Mouse (Mus musculus) regulatory T cell (primary cell): ENCODE results near the gene Zfp523.
"Not testable (repeated sequence)": the region's sequence is repeated elsewhere in the genome, so short reads cannot be mapped to it uniquely, and the experiment has no call there.

Source experiments
- in situ Hi-C: fragments of 300-600 bp; cut with MboI, MseI; formaldehyde crosslinking; loops from one replicate; pipeline ENCODE4 v1.15.1; 2025; ENCODE audit warnings: high pct_unique_total_duplicates

Zfp523 gene

DNA sequence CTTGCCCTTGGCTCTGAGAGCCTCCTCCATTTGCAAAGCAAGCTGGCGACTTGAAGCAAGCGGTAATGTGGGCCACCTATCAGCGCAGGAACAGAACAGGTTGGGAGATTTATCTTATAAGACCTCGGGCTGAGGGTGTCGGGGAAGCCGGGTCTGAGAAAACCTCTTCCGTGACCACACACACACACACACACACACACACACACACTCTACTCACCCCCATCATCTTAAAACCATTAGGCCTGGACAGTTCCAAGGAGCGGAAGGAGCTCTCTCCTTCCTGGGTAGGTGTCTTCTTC lies 31.3 kb downstream of the Zfp523 start:
- in situ Hi-C loops, result no loop called here

DNA sequence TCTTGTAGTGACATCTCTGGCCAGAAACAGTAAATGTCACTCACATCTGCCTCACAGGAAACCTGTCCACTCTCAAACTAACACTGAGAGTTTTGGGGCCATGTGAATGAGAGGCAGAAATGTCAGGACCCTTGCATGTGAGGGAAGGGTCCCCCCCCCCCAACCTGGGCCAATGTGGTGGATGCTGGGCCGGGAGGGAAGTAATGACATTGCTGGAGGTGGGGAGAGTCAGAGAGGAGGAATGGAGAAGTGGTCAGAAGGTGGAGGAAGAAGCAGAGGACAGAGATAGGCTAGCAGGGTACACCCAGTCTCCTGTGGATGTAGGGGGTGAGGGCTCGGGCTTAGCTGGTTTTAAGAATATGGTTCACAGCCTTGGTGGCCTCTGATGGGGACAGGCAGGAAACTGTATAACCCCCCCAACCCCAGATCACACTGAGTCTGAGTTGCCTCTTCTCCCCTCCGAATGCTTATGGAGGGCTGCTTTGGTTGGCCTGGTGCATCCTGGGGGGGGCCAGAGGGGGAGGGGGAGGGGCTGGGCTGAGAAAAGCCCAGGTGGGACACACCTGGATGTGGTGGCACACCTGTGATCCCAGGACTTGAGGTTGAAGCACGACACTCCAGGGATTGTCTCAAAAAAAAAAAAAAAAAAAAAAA lies 32.7 kb downstream of the Zfp523 start:
- in situ Hi-C loops, result loop anchor here (10.0 kb wide), 1 partner anchor 315 kb away; no protein-coding TSS in a partner anchor

DNA sequence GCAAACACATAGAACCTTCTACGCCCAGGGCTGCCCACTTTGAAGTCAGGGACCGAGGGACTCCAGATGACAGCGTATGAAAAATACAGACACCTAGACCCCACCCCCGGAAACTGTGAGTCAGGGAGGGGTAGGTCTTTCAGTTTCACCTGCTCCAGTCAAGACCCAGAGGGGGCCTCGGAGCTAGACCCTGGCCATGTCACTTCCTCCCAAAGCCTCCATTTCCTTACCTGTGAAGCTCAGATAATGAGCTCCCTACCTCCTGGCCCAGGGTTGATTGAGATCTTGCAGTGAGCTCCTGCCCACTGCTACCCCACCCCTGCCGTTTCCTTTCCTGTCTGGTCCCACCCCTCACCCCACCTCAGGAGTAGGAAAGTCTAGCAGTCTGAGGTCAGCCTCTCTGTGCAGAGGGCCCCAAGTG lies 35.0 kb downstream of the Zfp523 start:
- in situ Hi-C loops, result loop anchor here (10.0 kb wide), 1 partner anchor 313 kb away; no protein-coding TSS in a partner anchor

DNA sequence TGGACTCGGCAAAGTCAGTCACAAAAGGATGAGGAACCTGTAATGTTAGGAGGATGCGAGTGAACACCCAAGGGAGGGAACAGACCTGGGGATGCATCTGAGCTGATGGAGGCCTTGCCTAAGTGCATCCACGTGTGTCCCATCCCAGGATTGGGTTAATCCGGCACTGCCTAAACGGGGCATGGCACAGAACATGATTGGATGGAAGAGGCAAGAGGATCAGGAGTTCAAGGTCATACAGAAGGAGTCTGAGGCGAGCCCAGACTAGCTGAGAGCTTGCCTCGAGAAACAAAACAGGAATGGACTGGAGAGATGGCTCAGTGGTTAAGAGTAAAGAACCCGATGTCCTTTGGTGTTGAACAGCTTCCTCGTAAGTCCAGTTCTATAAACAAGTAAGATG lies 35.5 kb downstream of the Zfp523 start:
- in situ Hi-C loops, result loop anchor here (10.0 kb wide), 1 partner anchor 312 kb away; no protein-coding TSS in a partner anchor

DNA sequence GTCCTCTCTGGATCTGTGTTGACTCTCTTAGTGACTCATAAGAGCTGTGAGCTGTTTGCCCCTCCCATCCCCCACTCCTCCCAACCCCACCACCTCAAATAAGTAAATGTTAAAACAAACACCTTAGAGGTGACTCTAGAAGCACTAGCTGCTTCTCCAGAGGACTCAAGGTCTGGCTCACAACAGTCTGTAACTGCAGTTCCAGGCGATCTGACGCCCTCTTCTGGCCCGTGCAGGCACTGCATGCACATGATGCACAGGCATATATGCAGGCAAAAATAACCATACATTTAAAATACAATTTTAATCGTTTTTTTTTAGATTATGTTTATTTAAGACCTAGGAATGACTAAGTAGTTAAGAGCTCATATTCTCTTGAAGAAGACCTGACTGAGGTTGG lies 36.3 kb downstream of the Zfp523 start:
- in situ Hi-C loops, result loop anchor here (10.0 kb wide), 1 partner anchor 312 kb away; no protein-coding TSS in a partner anchor

DNA sequence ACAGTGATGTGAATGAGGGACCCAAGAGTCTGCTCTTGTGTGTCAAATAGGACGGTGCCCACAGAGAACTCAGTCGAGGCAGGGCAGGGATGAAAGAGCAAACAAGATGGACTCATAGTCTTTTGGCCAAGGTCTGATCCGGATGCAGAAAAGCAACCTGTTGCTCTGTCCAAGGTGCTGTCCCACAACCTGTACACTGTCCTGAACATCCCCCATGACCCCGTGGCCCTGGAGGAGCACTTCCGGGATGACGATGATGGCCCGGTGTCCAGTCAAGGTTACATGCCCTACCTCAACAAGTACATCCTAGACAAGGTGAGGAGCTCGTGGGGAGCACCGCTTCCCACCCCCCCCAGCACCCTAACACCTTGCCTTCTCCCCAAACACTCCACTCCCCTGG lies 39.9 kb downstream of the Zfp523 start:
- in situ Hi-C loops, result loop anchor here (10.0 kb wide), 1 partner anchor 308 kb away; no protein-coding TSS in a partner anchor

DNA sequence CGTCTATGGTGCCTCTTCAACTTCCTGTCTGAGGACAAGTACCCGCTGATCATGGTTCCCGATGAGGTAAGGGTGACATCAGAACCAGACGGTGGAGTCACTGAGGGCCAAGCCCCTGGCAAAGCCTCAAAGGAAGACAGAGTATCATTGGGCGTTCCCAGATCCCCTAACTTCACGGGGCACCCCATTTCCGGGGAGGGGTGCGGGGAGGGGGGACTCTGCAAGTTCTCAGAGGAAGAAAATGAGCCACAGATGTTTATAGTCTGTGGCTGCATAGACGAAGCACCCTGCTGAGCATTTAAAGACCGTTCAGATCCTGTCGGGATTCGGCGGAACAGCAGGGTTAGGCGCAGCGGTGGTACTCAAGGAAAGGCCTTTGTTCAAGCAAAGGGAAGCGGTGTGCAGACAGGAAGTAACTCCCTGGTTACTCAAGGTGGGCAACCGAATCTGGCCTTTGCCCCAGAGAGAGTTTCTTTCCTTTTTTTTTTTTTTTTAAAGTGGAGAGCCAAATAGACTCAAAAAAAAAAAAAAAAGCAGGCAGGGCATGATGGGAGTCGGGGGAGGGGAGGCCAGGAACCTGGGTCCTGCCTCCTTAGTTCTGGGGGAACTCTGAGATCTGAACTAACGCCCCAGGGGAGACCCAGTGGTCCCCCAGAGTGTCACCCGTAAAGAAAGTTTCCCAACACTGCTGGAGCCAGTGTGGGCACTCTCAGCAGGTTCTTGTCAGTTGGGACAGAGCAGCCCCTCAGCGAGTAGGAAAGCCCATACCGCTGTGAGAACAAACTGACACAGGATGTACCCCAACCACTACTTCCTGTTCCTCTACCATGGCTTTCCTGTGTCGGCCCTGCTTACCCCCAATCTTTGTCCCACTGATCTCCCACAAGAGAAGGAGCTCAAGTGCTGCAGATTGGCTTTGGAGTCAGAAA lies 41.1 kb downstream of the Zfp523 start:
- in situ Hi-C loops, result loop anchor here (10.0 kb wide), 1 partner anchor 307 kb away; no protein-coding TSS in a partner anchor

DNA sequence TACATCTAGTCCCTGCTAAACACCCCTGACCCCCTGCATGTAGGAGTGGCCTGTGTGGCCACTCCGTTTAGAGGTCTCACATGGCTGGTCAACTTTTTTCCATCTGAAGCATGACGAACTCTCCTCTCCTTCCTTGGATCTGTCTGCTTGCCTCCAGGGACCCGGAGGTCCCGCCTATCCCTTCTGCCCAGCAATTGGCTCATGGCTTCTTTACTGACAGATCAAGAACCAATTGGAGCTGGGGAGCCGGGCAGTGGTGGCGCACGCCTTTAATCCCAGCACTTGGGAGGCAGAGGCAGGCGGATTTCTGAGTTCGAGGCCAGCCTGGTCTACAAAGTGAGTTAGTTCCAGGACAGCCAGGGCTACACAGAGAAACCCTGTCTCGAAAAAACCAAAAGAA lies 45.5 kb downstream of the Zfp523 start:
- in situ Hi-C loops, result not testable (repeated sequence)

DNA sequence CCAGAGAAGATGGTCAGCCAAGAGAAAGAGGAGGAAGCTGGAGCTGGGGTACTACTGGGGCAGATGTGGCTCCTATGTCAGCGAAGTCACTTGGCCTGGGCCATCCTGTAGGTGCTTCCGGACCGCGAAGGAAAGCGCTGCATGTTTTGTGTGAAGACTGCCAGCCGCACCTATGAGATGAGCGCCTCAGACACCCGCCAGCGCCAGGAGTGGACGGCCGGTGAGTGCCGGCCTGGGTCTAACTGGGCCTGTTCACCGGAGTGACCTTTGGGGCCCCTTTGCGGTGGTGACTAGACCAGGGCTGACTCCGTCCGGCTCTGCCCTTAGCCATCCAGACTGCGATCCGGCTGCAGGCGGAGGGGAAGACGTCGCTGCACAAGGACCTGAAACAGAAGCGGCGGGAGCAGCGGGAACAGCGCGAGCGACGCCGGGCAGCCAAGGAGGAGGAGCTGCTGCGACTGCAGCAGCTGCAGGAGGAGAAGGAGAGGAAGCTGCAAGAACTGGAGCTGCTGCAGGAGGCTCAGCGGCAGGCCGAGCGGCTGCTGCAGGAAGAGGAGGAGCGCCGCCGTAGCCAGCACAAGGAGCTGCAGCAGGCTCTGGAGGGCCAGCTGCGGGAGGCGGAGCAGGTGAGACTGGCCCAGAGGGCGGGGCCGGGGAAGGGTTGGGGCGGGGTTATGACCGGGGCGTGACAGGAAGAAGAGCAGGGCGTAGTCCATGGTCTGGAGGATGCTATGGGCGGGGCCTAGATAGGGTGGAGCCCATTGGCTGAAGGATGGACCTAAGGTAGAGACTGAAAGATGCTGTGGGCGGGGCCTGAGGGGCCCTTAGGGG lies 46.8 kb downstream of the Zfp523 start:
- in situ Hi-C loops, result no loop called here

DNA sequence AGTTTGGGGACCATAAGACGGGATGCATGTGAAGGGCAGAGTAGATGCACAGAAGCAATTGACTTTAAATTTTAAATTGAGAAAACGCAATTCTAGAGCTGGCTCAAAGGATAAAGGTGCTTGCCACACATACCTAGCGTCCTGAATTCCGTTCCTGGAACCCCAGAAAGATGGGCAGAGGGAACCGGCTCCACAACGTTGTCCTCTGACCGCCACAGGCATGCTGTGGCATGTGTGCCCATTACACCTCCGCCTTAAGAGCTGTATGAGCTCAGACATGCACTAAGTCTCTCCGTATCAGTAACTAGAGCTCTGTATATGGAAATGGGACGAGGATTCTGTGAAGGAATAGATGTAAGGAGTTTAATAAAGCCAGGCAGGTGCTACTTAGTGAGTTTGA lies 47.7 kb downstream of the Zfp523 start:
- in situ Hi-C loops, result loop anchor here (5.0 kb wide), 1 partner anchor 83 kb away; no protein-coding TSS in a partner anchor

DNA sequence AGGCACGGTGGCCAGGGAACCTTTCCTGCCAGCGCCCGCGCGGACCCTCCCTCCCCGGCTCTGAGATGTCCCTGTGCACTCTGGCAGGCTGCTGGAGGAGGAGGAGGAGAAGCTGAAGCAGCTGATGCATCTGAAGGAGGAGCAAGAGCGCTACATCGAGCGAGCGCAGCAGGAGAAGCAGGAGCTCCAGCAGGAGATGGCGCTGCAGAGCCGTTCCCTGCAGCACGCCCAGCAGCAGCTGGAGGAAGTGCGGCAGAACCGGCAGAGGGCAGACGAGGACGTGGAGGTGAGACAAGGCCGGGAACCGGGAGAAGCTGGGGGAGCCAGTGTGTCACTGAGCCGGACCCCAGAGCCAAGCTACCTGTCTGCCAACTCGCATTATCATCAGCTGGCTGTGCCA lies 49.1 kb downstream of the Zfp523 start:
- in situ Hi-C loops, result loop anchor here (5.0 kb wide), 1 partner anchor 81 kb away; no protein-coding TSS in a partner anchor

DNA sequence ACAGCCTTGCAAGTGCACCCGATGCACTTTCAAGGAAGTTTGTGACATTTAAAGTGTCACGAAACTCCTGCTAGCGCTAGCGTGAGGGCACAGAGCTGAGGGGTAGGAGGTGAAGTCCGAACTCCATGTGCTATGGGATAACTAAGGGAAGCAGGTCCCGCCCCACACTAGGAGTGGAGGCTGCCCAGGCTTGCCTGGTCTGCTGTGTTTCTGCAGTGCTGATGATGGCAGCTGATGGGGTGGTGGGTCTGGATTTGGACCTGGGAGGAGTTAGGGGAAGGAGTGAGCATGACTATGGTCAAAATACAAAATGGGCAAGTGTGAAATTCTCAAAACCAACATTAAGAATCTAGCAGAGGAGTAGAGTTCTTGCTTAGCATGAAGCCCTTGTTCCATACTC lies 53.6 kb downstream of the Zfp523 start:
- in situ Hi-C loops, result no loop called here

DNA sequence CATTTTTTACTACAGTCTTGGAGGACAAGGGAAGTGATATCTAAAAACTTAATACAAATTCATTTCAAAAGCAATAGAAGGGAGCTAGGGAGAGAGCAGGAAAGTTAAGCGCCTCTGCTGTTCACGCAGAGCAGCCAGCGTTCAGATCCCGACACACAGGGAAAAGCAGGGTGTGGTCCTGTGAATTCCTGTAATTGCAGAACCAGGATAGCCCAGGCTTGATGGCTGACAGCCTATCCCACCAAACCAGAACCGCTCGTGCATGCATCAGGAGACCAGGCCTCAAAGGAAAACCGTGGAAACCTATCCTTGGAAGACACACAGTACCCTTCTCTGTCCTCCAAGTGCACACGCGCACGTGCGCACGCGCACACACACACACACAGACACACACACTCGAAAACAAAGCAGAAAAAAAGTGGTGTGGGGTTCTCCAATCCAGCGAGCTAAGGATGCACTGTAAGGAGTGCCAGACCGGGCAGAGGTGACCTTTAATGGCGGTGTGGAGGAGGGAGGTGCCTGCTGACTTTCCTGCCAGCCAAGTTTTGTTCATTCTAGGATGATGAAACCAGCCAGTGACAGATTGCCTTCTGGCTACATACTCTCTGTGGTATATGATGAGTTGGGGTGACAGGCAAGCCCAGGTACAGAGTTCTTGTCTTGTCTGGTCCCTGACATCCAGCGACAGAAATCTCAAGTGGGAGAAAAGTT lies 54.3 kb downstream of the Zfp523 start:
- in situ Hi-C loops, result no loop called here

DNA sequence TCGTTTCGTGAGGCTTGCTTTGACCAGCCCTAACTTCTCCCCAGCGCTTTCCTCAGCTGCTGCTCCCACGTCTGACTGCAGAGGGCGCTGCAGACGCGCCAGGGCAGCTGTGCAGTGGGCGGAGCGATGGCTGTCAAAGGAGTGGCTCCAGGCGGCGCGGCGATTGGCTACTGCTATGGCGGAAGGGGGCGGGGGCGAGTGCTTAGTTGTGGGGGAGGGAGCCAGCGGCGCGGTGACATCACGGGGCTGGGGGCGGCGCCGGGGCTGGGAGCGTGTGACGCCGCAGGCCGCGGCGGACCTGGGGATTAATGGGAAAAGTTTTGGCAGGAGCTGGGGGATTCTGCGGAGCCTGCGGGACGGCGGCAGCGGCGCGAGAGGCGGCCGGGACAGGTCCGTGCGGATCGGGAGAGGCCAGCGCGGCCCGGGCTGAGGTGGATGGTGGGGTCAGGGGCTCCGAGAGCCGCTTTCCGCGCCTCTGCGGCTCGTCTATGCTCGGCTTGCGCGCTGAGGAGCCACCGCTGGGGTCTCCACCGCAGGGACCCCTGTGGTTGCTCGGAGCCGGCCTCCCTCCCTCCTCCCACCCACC lies 55.6 kb downstream of the Zfp523 start, which contains the start of gene Ppard:
TSS of gene Ppard (plus strand) at position 226 of the 586 bp plus-strand sequence.
- in situ Hi-C loops, result no loop called here

DNA sequence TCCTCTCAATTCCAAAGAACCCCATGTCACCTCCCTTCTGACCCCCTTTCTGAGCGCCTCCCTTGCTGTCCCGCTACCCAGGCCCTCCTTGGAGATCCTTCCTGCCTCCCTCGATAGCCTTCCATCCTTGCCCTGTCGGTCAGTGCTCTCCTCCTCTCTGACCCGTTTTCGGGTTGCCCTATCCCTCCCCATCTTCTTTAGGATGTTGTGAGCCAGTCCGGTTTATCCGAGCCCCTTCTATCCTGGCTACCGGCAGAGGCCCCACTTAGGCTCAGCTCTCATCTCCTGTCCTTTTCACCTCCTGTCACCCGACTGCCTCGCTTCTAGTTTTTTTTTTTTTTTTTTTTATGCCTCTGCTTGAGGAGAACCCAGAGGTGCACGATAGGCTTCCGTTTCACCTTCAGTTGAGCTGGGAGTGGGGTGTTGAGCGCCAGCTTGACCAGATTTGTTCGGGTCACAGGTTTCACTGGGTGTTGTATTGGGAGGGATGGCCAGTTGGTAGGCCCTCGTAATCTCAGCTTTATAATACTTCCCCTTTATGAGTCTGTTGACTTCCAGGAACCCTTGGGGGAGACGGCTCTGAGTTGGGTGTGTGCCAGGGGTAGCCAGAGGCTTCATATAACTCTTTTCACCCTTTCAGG lies 56.3 kb downstream of the Zfp523 start:
- in situ Hi-C loops, result no loop called here

DNA sequence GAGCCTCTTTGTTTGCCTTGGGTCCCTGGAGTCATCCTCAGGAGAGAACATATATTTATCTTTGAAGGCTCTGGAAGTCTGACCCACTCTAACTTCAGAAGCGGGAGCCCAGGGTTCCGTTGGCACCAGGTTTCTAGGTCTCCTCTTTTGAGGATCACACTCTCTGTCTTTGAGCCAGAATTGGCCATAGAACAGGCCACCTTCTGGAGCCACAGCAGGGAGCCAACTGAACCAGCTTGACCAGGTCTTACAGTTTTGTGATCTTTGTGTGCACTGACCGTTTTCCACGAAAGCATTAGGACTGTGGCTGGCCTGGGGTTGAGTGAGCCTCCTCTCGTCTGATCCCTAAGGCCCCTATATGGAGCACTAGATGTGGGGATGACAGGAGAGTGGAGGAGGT lies 57.7 kb downstream of the Zfp523 start:
- in situ Hi-C loops, result no loop called here

DNA sequence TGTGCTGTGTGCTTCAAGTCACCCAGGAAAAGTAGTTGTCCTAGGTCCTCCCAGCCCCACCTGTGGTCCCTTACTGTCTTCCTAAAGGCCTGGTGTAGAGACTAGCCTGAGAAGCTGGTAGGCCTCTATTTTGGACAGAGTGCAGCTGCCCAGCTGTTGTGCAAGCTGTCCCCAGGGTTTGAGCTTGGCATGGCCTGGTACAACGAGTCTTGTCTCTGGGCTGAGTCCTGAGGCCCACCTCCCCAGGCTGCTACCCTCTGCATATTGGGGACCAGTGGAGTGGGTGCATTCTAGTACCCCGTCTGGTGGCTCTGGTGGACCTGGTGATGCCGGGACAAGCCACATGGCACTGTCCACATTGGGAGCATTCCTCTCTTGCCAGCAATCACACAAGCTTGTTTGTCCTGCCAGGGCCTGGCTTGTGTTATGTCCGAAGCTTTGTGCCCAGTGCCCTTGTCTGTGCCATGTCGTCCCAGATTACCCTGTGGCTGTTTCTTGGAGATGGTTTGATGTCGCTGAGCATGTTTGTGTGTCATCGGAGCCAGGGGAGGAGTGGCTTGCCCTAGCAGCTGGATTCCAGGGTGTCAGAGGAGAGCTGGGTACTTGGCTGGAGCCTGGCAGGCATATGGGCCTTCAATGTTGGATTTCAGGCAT lies 59.2 kb downstream of the Zfp523 start:
- in situ Hi-C loops, result no loop called here

DNA sequence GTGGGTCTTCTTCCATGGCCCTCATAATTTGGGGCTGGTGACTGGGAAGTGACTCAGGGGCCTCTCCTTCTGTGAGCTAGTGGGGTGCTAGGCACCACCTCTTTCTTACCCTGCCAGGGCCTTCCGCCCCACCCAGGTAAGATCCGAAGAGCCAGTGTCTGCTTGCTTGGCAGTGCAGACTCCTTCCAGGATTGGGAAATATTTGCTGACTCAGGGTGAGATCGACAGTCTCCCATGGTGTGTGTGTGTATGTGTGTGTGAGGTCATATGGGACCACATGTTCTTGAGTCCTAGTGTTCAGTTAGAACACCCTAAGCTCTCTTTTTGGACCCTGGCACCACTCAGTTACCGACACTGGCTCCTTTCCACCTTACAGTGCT lies 59.7 kb downstream of the Zfp523 start:
- in situ Hi-C loops, result no loop called here

DNA sequence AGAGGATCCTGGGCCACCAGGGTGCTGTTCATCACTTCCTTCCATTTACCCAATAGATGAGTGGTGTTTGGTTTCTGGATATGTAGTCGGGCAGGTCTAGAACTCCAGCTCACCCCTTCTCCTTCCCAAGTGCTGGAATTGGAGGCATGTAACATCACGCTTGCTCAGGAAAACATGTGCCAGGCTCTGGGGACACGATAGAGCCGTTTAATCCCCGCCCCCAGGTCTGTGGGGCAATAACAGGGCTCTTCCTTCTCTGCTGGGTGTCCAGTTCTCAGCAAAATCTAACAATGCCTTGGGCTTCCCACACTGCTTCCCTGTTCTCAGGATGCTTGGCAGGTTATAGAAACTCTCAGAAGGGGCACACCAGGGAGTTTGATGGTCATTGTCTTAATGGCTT lies 60.4 kb downstream of the Zfp523 start:
- in situ Hi-C loops, result no loop called here

DNA sequence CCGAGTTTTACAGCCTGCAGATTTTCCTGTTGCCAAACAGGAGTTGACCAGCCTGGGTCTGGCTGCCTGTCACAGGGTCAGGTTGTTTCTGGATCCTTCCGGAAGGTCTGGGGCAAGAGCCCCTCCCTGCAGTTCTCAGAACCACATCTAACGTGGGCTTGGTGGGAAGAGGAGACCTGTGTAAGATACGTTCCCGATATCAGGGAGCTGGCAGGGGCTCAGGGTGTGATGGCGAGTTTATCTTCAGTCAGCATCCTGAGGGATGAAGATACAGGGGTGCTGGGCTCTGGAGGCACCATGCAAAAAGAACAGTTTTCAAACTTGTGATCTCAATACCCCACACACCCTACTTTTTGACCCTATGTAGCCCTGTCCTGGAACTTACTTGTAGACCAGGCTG lies 60.9 kb downstream of the Zfp523 start:
- in situ Hi-C loops, result no loop called here
